Mouse (Mus musculus): ENCODE results near the gene Pam.
"Not testable (repeated sequence)": the region's sequence is repeated elsewhere in the genome, so short reads cannot be mapped to it uniquely, and the experiment has no call there.

The Pam gene

GRCm38 (mm10) chr1:98038252-98038651, 57.2 kb downstream of the Pam start:
- CTCF ChIA-PET = no interaction called here

GRCm38 (mm10) chr1:98035736-98036135, 59.7 kb downstream of the Pam start:
- CTCF ChIA-PET = interaction anchor here (0.5 kb wide), 1 partner anchor 18 kb away, joined by 8 read pairs; no protein-coding TSS in a partner anchor

- CTCF ChIA-PET = no interaction called here
Measured at GRCm38 (mm10) chr1:98031802-98032201, 63.6 kb downstream of the Pam start.

GRCm38 (mm10) chr1:98029025-98029424, 66.4 kb downstream of the Pam start:
- CTCF ChIA-PET = no interaction called here

GRCm38 (mm10) chr1:98028468-98028867, 67.0 kb downstream of the Pam start:
- CTCF ChIA-PET = no interaction called here

GRCm38 (mm10) chr1:98027959-98028358, 67.5 kb downstream of the Pam start:
- CTCF ChIA-PET = no interaction called here

GRCm38 (mm10) chr1:98025924-98026640, 69.4 kb downstream of the Pam start:
- CTCF ChIA-PET = no interaction called here

- CTCF ChIA-PET = no interaction called here
Measured at GRCm38 (mm10) chr1:98023866-98024265, 71.6 kb downstream of the Pam start.

GRCm38 (mm10) chr1:98018987-98019386, 76.5 kb downstream of the Pam start:
- CTCF ChIA-PET = interaction anchor here (0.6 kb wide), 1 partner anchor 159 kb away, joined by 4 read pairs; no protein-coding TSS in a partner anchor

GRCm38 (mm10) chr1:98016004-98016848, 79.2 kb downstream of the Pam start:
- CTCF ChIA-PET = interaction anchor here (0.6 kb wide), 1 partner anchor 29 kb away, joined by 4 read pairs; no protein-coding TSS in a partner anchor

- CTCF ChIA-PET = interaction anchor here (0.6 kb wide), 1 partner anchor 30 kb away, joined by 4 read pairs; no protein-coding TSS in a partner anchor
Measured at GRCm38 (mm10) chr1:98015564-98015963, 79.9 kb downstream of the Pam start.

- CTCF ChIA-PET = no interaction called here
Measured at GRCm38 (mm10) chr1:98002561-98003425, 92.7 kb downstream of the Pam start.

- CTCF ChIA-PET = no interaction called here
Measured at GRCm38 (mm10) chr1:97999465-97999864, 96.0 kb downstream of the Pam start.

GRCm38 (mm10) chr1:97998961-97999360, 96.5 kb downstream of the Pam start:
- CTCF ChIA-PET = not testable (repeated sequence)

- CTCF ChIA-PET = no interaction called here
Measured at GRCm38 (mm10) chr1:97997088-97997487, 98.4 kb downstream of the Pam start.

- CTCF ChIA-PET = no interaction called here
Measured at GRCm38 (mm10) chr1:97991976-97992375, 103.5 kb downstream of the Pam start.

GRCm38 (mm10) chr1:97983189-97983588, 112.3 kb downstream of the Pam start:
- CTCF ChIA-PET = no interaction called here

- CTCF ChIA-PET = no interaction called here
Measured at GRCm38 (mm10) chr1:97979422-97979821, 116.0 kb downstream of the Pam start.

- CTCF ChIA-PET = no interaction called here
Measured at GRCm38 (mm10) chr1:97977521-97977920, 117.9 kb downstream of the Pam start.

- CTCF ChIA-PET = no interaction called here
Measured at GRCm38 (mm10) chr1:97976873-97977473, 118.5 kb downstream of the Pam start.

GRCm38 (mm10) chr1:97976072-97976471, 119.4 kb downstream of the Pam start:
- CTCF ChIA-PET = no interaction called here

GRCm38 (mm10) chr1:97974968-97975367, 120.5 kb downstream of the Pam start:
- CTCF ChIA-PET = no interaction called here
